Mouse (Mus musculus) heart, postnatal 0 days (tissue): ENCODE measurements at regions not wholly inside any gene's neighbourhood (a gene's known extent, or its start where the extent isn't known, plus 50 kb on each side); places are given as distances from the start of the nearest gene placed in this dataset.

ENCODE experiments used
- ATAC-seq: fragments of 200-750 bp; cut with Nextera tagmentation; 2 replicates; pipeline ENCODE4 v1.8.0; 2017; ENCODE audit warnings: low read depth, moderate number of reproducible peaks, moderate library complexity; ENCODE audit not compliant: insufficient read depth
- DNase-seq: peaks from one replicate; pipeline ENCODE4 v3.0.0-alpha.2; 2016; ENCODE audit warnings: low spot score
- H3K27ac ChIP-seq: fragments of 300-500 bp; sonication (generic); 2 replicates; pipeline ENCODE4 v1.5.1; 2014; ENCODE audit warnings: low read depth, mild to moderate bottlenecking
- H3K27me3 ChIP-seq: fragments of 300-500 bp; sonication (generic); 2 replicates; pipeline ENCODE4 v1.6.1; 2014; ENCODE audit warnings: low read length, mixed read lengths; ENCODE audit not compliant: control insufficient read depth, insufficient read depth
- H3K36me3 ChIP-seq: fragments of 300-500 bp; sonication (generic); replicated peaks from 2 replicates; pipeline ENCODE4 v1.6.1; 2014; ENCODE audit warnings: low read length, mixed read lengths; ENCODE audit not compliant: control insufficient read depth, insufficient read depth
- H3K4me1 ChIP-seq: fragments of 300-500 bp; sonication (generic); 2 replicates; pipeline ENCODE4 v1.6.1; 2014; ENCODE audit warnings: antibody characterized with exemption; ENCODE audit not compliant: control insufficient read depth, insufficient read depth
- H3K4me2 ChIP-seq: fragments of 300-500 bp; sonication (generic); 2 replicates; pipeline ENCODE4 v1.6.1; 2014; ENCODE audit warnings: low read depth, mild to moderate bottlenecking, low read length, moderate library complexity
- H3K4me3 ChIP-seq: fragments of 300-500 bp; sonication (generic); 2 replicates; pipeline ENCODE4 v1.5.1; 2014; ENCODE audit warnings: low read depth, low read length
- H3K9ac ChIP-seq: fragments of 300-500 bp; sonication (generic); replicated peaks from 2 replicates; pipeline ENCODE4 v1.6.1; 2014; ENCODE audit warnings: low read depth, low read length, mixed read lengths
- H3K9me3 ChIP-seq: fragments of 300-500 bp; sonication (generic); replicated peaks from 2 replicates; pipeline ENCODE4 v1.6.1; 2016; ENCODE audit warnings: low read length; ENCODE audit not compliant: control insufficient read depth
- CTCF ChIP-seq: IDR thresholded peaks from 2 replicates; pipeline ENCODE4 v1.5.1; 2016; ENCODE audit warnings: antibody characterized with exemption, control low read depth, low read depth
- EP300 ChIP-seq: IDR thresholded peaks from 2 replicates; pipeline ENCODE4 v1.6.1; 2016; ENCODE audit warnings: antibody characterized with exemption, low read depth
- WGBS: fragments of 180-500 bp; shearing (Covaris S2); extraction: QIAGEN DNeasy Blood & Tissue Kit; methylation state at CpG from one replicate; pipeline ENCODE4 v1.1.7; 2014; 5-methylcytosine and 5-hydroxymethylcytosine counted together

DNA sequence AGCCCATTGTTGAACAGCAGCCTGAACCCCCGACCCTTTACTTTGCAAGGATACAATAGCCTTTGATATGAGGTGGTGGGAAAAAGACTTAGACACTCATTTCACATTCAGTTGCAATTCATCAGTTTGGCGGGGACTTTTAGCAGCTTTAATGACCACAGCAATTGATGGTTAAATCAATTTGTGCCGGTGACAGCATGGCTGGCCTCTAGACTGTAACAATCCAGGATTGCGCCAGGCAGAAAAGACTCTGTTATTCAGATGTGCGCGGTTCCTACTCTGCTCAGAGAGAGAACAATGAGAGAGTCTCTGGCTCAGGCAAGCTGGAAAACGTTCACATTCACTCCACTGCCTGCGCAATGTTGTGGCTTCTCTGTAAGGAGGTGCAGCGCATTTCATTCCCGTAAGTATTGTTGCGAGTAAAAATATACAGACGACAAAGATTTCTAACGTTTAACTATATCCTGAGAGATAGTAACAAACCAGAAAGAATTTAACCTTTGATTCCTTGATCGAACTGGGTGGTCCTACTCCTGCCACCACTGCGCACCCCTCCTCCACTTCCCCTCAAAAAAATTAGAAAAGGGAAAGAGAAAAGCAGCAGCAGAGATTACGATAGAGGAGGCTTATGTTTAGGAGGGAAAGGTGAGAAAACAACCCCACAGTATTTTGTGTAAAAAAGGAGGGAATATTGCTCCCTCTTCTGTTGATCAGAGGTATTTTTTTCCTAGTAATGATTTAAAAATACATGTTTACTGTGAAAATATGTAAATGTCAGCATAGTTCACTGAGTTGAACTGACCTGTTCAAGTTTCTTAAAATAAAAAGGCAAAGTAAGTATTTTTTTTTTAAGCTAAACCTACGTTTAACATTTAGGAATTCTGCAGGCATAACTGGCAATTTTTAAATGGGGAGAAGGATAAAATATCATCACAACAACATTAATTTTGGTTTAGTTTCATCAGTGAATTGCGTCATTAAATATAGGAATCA is 267.6 kb downstream of the Rfpl4b start:
- H3K9me3 ChIP-seq: no peaks in the 10 kb centered on the region
- WGBS: 16% methylated on average over 18 of the region's 18 CpGs

DNA sequence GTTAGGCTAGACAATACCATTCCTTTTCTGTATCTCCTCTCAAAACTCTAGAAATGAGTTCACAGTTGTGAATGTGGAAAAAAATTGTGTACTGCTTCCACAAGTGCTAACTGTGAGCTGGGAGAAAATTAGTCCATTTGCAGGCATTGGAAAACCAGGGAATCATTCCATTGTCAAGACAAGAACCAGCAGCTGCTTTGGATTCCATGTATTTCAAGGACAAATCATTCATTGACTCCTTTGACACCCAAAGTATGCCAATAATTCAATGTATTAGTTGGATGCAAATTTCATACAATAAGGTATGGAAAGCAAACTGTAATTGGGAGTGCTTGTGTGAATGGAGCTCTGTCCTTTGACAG is 268.3 kb downstream of the Rfpl4b start:
- peak overlapping the region; percentile 66 for H3K4me2 ChIP-seq
- H3K4me1 ChIP-seq: no peaks in the 10 kb centered on the region
- no peaks in the 10 kb centered on the region for H3K36me3 ChIP-seq
- H3K27ac ChIP-seq: no peak overlapping the region
- H3K4me3 ChIP-seq: peak overlapping the region; percentile 41; the same call in 1 of the 2 replicates
- no peaks in the 10 kb centered on the region for H3K27me3 ChIP-seq
- no peaks in the 10 kb centered on the region for H3K9me3 ChIP-seq
- ATAC-seq: no peak
- no peak for TF ChIP-seq EP300
- no peak for TF ChIP-seq CTCF
- H3K9ac ChIP-seq: no peak overlapping the region
- DNase-seq: no peak

More for the DNA sequence above, 267.6 kb downstream of the Rfpl4b start:
- DNase-seq (peak; percentile 59), ATAC-seq (peak; percentile 70)
- TF ChIP-seq CTCF (peak; percentile 48), EP300 (no peak)
- H3K4me3 ChIP-seq: peak overlapping the region; percentile 41
- H3K36me3 ChIP-seq: no peaks in the 10 kb centered on the region
- H3K4me1 ChIP-seq: no peaks in the 10 kb centered on the region
- H3K27me3 ChIP-seq: no peaks in the 10 kb centered on the region
- peak overlapping the region; percentile 66 for H3K4me2 ChIP-seq
- peak overlapping the region; percentile 5; the same call in 1 of the 2 replicates for H3K27ac ChIP-seq
- no peak overlapping the region for H3K9ac ChIP-seq

DNA sequence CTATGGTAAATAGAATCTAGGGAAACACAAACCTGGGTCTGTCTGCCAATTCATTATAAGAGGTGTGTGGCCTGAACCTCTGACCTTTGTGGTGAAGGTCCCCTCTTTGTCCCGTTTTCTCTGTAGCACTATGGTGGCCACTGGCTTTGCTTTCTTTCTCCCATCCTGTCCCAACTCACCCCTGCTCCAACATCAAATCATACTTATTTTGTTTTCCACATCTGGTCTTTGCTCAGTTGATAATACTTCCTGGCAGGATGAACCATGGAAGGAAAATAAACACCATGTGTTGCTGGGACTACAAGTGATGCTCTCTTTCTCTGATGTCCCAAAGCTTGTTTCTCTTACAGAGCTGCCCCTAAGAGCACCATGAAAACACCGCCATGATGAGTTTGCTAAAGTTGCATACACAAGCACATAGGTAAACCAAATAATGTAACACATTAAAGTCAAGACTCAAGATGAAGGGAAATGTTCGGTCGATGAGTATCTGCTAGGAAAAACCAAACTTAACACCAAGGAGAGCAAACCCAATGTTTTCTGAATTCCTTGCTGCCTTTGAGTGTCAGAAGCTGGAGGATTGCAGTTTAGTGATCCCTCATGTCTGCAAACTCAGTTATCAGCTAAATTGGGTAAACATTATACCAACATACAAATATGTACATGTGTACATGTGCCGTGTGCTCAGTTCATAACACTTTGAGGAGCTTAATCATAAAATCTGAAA is 269.1 kb downstream of the Rfpl4b start:
- no peak for TF ChIP-seq CTCF
- TF ChIP-seq EP300: no peak
- Histone ChIP-seq H3K4me3 (no peak overlapping the region), H3K9me3 (no peaks in the 10 kb centered on the region), H3K36me3 (no peaks in the 10 kb centered on the region), H3K4me2 (no peak overlapping the region), H3K27me3 (no peaks in the 10 kb centered on the region), H3K4me1 (no peaks in the 10 kb centered on the region), H3K27ac (no peak overlapping the region), H3K9ac (no peak overlapping the region)
- ATAC-seq (no peak), DNase-seq (peak; percentile 7)
- WGBS: 86% methylated on average over 5 of the region's 5 CpGs

DNA sequence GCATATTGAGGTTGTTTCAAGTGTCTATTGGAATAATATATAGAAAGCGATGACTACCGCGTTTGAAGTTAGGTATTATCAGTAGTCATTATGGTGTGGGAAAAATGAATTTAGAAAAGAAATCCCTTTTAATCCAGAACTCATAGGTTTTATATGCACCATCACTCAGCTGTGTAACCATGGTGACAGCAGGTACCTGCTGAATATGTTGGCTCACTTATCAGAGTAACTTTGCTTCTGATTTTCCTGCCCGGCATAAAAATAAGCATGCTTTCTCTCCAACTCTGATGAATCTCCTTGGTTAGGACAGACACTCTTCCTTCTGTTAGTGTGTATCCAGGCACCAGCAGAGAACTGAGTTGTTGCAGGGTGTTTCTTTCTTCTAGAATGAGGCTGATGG is 281.5 kb downstream of the Rfpl4b start:
- no peaks in the 10 kb centered on the region; the same call in 1 of the 2 replicates for H3K4me1 ChIP-seq
- DNase-seq (no peak), ATAC-seq (no peak)
- 92% methylated on average over 4 of the region's 4 CpGs for WGBS
- no peak overlapping the region for H3K27ac ChIP-seq
- H3K4me2 ChIP-seq: no peak overlapping the region
- H3K27me3 ChIP-seq: no peaks in the 10 kb centered on the region
- H3K36me3 ChIP-seq: no peaks in the 10 kb centered on the region
- no peak overlapping the region for H3K9ac ChIP-seq
- H3K4me3 ChIP-seq: no peak overlapping the region
- no peaks in the 10 kb centered on the region for H3K9me3 ChIP-seq
- TF ChIP-seq CTCF (no peak), EP300 (no peak)

DNA sequence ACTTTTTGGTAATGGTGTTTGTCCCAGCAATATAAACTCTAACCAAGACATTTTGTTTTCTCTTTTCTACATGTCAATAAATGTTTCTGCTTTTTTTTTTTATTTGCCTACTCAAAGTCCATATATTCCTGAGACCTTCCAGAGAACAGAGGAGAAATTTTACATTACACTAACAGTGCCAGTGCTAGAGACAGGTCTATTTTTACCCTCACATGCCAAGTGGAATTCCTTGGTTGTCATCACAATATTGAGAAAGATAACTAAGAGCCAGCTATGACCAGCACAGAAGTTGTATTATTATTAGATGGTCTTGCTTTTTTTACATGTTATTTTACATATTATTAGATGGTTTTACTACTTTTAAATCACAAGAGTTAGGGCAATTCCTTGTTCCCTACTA is 282.8 kb downstream of the Rfpl4b start:
- TF ChIP-seq EP300: no peak
- TF ChIP-seq CTCF: no peak
- ATAC-seq: peak; percentile 47; the same call in 1 of the 2 replicates
- H3K4me3 ChIP-seq: no peak overlapping the region
- H3K9ac ChIP-seq: no peak overlapping the region
- no peaks in the 10 kb centered on the region; the same call in 1 of the 2 replicates for H3K4me1 ChIP-seq
- peak; percentile 73 for DNase-seq
- no peaks in the 10 kb centered on the region for H3K27me3 ChIP-seq
- H3K36me3 ChIP-seq: no peaks in the 10 kb centered on the region
- no peaks in the 10 kb centered on the region for H3K9me3 ChIP-seq
- no peak overlapping the region for H3K4me2 ChIP-seq
- peak overlapping the region; percentile 56 for H3K27ac ChIP-seq
